Mouse (Mus musculus) ES-Bruce4 (cell line): ENCODE measurements around the gene Trim66.

Experiments
- CTCF ChIP-seq: IDR thresholded peaks from one replicate; pipeline ENCODE4 v1.8.1; 2011; ENCODE audit warnings: low read depth, low read length
- EP300 ChIP-seq: IDR thresholded peaks from 2 replicates; pipeline ENCODE4 v1.6.1; 2011; ENCODE audit warnings: low read depth, low read length; ENCODE audit not compliant: insufficient read depth
- POLR2A ChIP-seq: IDR thresholded peaks from one replicate; pipeline ENCODE4 v1.8.1; 2011; ENCODE audit warnings: low read length; ENCODE audit not compliant: insufficient read depth

GRCm38 (mm10) chr7:109527536-109527935 lies 19.6 kb upstream of the Trim66 start:
- TF ChIP-seq CTCF: no peak
- TF ChIP-seq POLR2A: no peak
- no peak for TF ChIP-seq EP300
